Mouse (Mus musculus): Measurements from ENCODE around the gene Olfr154.

DNA sequence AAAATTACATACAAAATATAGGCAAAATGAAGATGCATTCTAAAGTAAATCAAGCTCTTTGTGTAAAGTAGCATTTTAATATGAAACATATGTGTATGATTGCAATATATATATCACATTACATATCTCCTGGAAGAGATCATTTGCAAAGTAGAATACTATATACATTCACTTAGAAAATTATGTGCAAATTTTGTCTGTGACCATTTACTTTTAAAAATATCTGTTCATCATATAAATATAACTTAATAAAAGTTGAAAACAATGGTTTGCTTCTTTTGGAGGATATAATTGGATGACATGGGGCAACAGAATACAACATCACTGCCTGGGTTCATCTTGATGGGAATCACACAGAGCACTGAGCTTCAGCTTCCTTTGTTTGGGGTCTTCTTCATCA is 24.9 kb upstream of the Olfr154 start, which contains the start of gene Olfr1008:
- TF ChIP-seq CTCF (conservative IDR thresholded peaks at IDR 0.05 in 1 of 2, IDR thresholded peaks at IDR 0.05 in 1 of 2; ENCODE audit: low read depth in 2 of 2, low read length in 2 of 2) (no peak), ZC3H11A (IDR thresholded peaks at IDR 0.05; ENCODE audit: low read depth, low read length) (no peak), SIN3A (IDR thresholded peaks at IDR 0.05; ENCODE audit: low read length) (no peak), USF1 (IDR thresholded peaks at IDR 0.05; ENCODE audit: low read depth, low read length) (no peak), POLR2A (IDR thresholded peaks at IDR 0.05; ENCODE audit: low read depth, low read length) (no peak), UBTF (IDR thresholded peaks at IDR 0.05; ENCODE audit: low read depth, low read length) (no peak), E2F4 (IDR thresholded peaks at IDR 0.05; ENCODE audit: insufficient replicate concordance, low read depth, low read length) (no peak), NRF1 (IDR thresholded peaks at IDR 0.05; ENCODE audit: low read depth, low read length) (no peak), KAT2A (IDR thresholded peaks at IDR 0.05; ENCODE audit: insufficient replicate concordance, low read length) (no peak), ZKSCAN1 (IDR thresholded peaks at IDR 0.05; ENCODE audit: borderline replicate concordance, low read depth, low read length) (no peak), MXI1 (IDR thresholded peaks at IDR 0.05; ENCODE audit: low read depth, low read length) (no peak), MAX (IDR thresholded peaks at IDR 0.05; ENCODE audit: low read length) (no peak), ZMIZ1 (IDR thresholded peaks at IDR 0.05; ENCODE audit: low read depth, low read length) (no peak), TCF12 (IDR thresholded peaks at IDR 0.05; ENCODE audit: low read depth, low read length) (no peak)
